Mouse (Mus musculus): ENCODE data around the gene Coro1b. TPM values are rescaled to one million over a fixed set of nuclear protein-coding genes. Genes with fewer than 3 reads are reported as not detected.
A peak's percentile ranks its signal among the peaks of the same experiment; 100 is the strongest.

Gene Coro1b
- polyA plus RNA-seq, 1 experiment from 2014 or later: 150 TPM

DNA sequence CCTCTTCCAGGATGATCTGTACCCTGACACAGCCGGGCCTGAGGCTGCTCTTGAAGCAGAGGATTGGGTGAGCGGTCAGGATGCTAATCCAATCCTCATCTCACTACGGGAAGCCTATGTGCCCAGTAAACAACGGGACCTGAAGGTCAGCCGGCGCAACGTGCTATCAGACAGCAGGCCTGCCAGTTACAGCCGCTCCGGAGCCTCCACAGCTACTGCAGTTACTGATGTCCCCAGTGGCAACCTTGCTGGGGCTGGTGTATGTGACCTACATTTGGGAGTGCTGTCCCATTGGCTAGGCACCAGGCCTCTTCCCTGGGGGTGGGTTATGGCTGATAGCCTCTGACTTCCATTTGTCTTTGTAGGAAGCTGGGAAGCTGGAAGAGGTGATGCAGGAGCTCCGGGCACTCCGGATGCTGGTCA is 4.8 kb downstream of the Coro1b start, which contains the start of gene Ptprcap:
Gene Ptprcap, plus strand, starts transcription at position 373 of the 423 bp plus-strand sequence.
- Histone ChIP-seq H3K27ac (no peak within 1 kb of the TSS), H3K4me1 (peaks cover 18% of the 10 kb centered on the region), H3K9me3 (no peaks in the 10 kb centered on the region), H3K4me2 (no peak within 1 kb of the TSS), H3K9ac (0 out of 2 replicates have a peak within 1 kb of the TSS, but pooled peaks have one; percentile 21), H3K36me3 (peaks cover 72% of the 10 kb centered on the region), H3K27me3 (no peaks in the 10 kb centered on the region), H3K4me3 (no peak within 1 kb of the TSS)
- WGBS: 81% methylated on average over 11 of the region's 11 CpGs
- no peak for ATAC-seq (ENCODE audit: insufficient number of reproducible peaks, insufficient read depth, low FRiP score, low TSS enrichment, low read depth)

- no peak overlapping the region for H3K4me3 ChIP-seq
- no peak for ATAC-seq (ENCODE audit: insufficient number of reproducible peaks, insufficient read depth, low FRiP score, low TSS enrichment, low read depth)
- 0 out of 2 replicates have a peak overlapping the region, but pooled peaks have one; percentile 11 for H3K27ac ChIP-seq
- peaks cover 9% of the 10 kb centered on the region; the same call in 1 of the 2 replicates for H3K4me1 ChIP-seq
- no peaks in the 10 kb centered on the region for H3K27me3 ChIP-seq
- H3K9ac ChIP-seq: no peak overlapping the region
- WGBS: 78% methylated on average over 13 of the region's 13 CpGs
- peaks cover 83% of the 10 kb centered on the region for H3K36me3 ChIP-seq
- H3K4me2 ChIP-seq: no peak overlapping the region
- H3K9me3 ChIP-seq: no peaks in the 10 kb centered on the region
Observed at GRCm38 (mm10) chr19:4154437-4155222, 6.2 kb downstream of the Coro1b start.

DNA sequence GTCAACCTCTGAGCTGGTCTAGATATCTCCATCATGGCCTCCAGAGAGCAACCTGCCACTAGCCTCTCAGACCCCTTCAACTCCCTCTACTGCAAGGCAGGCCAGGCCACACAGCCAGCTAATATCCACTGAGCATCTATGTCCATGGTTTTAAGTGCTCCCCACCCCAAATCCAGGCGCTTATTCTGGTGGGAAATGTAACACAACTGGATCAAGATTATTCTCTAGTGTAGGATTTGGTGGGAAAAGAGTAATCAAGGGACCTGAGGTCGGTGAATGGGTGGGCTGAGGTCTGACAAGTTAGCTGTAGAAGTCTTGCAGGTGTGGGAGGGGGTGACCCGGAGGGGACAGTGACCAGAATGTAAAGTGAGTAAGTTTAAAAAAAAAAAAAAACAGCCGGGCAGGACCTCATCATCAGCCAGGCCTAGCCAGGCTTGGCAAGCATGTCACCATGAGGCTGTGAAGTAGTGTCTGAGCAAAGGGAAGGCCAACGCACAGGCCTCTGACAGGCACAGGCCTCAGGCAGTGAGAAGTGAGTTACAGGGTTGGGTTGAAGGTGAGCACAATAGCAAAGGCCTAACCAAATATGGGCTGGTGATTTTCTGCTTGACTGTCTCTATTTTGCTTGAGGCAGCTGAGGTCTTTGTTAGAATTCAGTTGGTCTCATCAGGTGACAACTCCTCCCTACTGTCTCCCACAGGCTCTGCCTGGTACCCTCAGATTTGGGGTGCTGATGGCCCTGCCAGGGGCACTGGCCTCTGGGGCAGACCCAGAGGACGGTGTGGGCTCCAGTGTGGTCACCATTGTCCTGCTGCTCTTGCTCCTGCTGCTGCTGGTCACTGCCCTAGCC is 7.0 kb downstream of the Coro1b start:
- no peaks in the 10 kb centered on the region for H3K9me3 ChIP-seq
- no peak overlapping the region for H3K4me2 ChIP-seq
- H3K36me3 ChIP-seq: peaks cover 81% of the 10 kb centered on the region
- ATAC-seq (ENCODE audit: insufficient number of reproducible peaks, insufficient read depth, low FRiP score, low TSS enrichment, low read depth): no peak
- 0 out of 2 replicates have a peak, but pooled peaks cover 4% of the 10 kb centered on the region for H3K4me1 ChIP-seq
- 73% methylated on average over 6 of the region's 6 CpGs for WGBS
- no peak overlapping the region for H3K4me3 ChIP-seq
- no peak overlapping the region for H3K9ac ChIP-seq
- H3K27ac ChIP-seq: 0 out of 2 replicates have a peak overlapping the region, but pooled peaks have one; percentile 11
- H3K27me3 ChIP-seq: no peaks in the 10 kb centered on the region

GRCm38 (mm10) chr19:4156073-4156579 is 7.7 kb downstream of the Coro1b start:
- H3K36me3 ChIP-seq: peaks cover 79% of the 10 kb centered on the region
- no peaks in the 10 kb centered on the region for H3K27me3 ChIP-seq
- H3K9me3 ChIP-seq: no peaks in the 10 kb centered on the region
- no peak overlapping the region for H3K4me2 ChIP-seq
- H3K4me1 ChIP-seq: no peaks in the 10 kb centered on the region
- no peak overlapping the region for H3K4me3 ChIP-seq
- 79% methylated on average over 20 of the region's 20 CpGs for WGBS
- no peak overlapping the region for H3K27ac ChIP-seq
- H3K9ac ChIP-seq: no peak overlapping the region
- ATAC-seq (ENCODE audit: insufficient number of reproducible peaks, insufficient read depth, low FRiP score, low TSS enrichment, low read depth): no peak

GRCm38 (mm10) chr19:4156771-4157170 is 8.4 kb downstream of the Coro1b start:
- no peaks in the 10 kb centered on the region for H3K4me1 ChIP-seq
- no peak overlapping the region for H3K27ac ChIP-seq
- no peaks in the 10 kb centered on the region for H3K9me3 ChIP-seq
- H3K4me2 ChIP-seq: no peak overlapping the region
- ATAC-seq (ENCODE audit: insufficient number of reproducible peaks, insufficient read depth, low FRiP score, low TSS enrichment, low read depth): no peak
- no peak overlapping the region for H3K9ac ChIP-seq
- H3K4me3 ChIP-seq: no peak overlapping the region
- H3K27me3 ChIP-seq: no peaks in the 10 kb centered on the region
- WGBS: 95% methylated on average over 12 of the region's 12 CpGs
- peaks cover 80% of the 10 kb centered on the region for H3K36me3 ChIP-seq

DNA sequence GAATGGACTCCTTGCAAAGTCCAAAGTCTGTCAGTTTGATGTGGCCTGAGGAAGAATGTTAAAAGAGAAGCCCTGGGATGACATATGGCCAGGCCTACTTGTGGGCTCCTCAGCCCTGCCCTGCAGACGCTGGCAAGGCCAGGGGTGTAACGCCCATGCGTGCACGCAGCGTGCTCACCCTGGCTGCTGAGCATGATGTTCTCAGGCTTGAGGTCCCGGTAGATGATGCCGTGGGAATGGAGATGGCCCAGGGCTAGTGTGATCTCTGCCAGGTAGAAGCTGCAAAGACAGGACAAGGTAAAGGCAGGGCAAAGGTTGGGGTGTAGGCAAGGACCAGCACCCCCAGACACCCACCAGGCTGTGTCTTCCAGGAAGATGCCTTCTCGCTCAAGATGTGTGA is 10.6 kb downstream of the Coro1b start:
- WGBS: 95% methylated on average over 8 of the region's 8 CpGs
- H3K4me2 ChIP-seq: no peak overlapping the region
- H3K36me3 ChIP-seq: peaks cover 57% of the 10 kb centered on the region
- no peak overlapping the region for H3K9ac ChIP-seq
- H3K27me3 ChIP-seq: no peaks in the 10 kb centered on the region
- no peak overlapping the region for H3K4me3 ChIP-seq
- H3K27ac ChIP-seq: no peak overlapping the region
- ATAC-seq (ENCODE audit: insufficient number of reproducible peaks, insufficient read depth, low FRiP score, low TSS enrichment, low read depth): no peak
- H3K9me3 ChIP-seq: no peaks in the 10 kb centered on the region
- H3K4me1 ChIP-seq: peaks cover 14% of the 10 kb centered on the region

DNA sequence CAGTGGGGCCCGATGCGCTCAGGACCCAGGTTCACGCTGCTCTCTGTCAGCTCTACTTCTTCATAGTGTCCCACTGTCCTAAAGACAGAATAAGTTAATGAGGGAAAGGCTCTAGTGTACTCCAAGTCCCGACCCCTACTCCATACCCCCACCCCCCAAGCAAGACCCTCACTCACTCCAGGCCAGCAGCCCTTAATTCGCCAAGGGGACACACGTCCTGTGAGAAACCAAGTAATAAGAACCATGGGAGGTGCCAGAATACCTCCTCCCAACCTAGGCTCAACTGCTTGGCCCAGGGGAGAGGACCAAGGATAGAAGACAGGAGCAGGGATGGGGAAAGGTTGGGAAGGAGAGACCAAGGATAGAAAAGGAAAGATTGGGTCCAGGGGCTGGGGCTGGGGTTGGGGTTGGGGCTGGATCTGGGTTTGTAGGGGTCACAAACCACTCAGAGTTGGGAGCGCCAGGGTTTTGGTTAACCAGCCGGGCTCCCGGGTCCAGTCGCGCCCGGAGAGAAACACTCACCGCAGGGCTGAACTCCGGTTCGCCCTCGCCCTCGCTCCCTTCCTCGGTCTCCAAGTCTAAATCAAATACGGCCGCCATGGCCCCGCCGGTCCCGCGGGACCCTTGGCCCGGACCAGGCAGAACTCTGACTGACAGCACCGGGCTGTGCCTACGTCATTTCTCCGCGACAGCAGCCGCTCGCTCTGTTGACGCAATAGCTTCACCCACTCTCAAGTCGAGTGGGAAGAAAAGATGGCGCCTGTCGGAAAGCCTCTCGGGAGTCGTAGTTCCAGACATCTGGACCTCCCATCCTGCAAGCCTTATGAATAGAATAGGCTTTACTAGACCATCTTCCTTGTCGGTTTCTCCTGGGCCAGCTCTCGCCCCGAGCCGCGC is 14.5 kb downstream of the Coro1b start, which contains the start of gene Rps6kb2:
Gene Rps6kb2, minus strand, starts transcription at position 709 of the 897 bp plus-strand sequence.
- Histone ChIP-seq H3K4me1 (peaks cover 14% of the 10 kb centered on the region), H3K4me2 (peak within 1 kb of the TSS; percentile 86), H3K4me3 (peak within 1 kb of the TSS; percentile 69), H3K27me3 (no peaks in the 10 kb centered on the region), H3K27ac (peak within 1 kb of the TSS; percentile 81), H3K9me3 (no peaks in the 10 kb centered on the region), H3K9ac (peak within 1 kb of the TSS; percentile 84), H3K36me3 (peaks cover 34% of the 10 kb centered on the region)
- ATAC-seq (ENCODE audit: insufficient number of reproducible peaks, insufficient read depth, low FRiP score, low TSS enrichment, low read depth): peak; percentile 71
- WGBS: 6% methylated on average over 42 of the region's 42 CpGs

DNA sequence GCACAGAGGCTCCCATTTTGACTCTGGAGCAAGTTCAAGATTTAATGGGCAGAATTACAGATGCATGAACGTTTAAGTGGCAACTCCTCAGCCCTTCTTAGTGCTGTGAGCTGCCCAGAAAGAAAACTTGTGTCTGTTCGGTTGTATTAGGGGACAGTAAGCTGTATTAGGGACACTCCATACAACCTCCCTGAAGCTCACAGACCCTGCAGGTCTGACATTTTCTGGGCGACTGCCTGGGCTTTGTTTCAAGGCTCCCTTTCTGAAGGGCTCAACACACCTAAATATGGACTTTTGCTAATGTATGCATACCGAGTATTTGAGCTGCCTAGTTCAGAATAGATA is 15.1 kb downstream of the Coro1b start:
- Histone ChIP-seq H3K27ac (peak overlapping the region; percentile 81), H3K36me3 (peaks cover 28% of the 10 kb centered on the region), H3K4me1 (peaks cover 14% of the 10 kb centered on the region), H3K9ac (peak overlapping the region; percentile 84), H3K4me2 (peak overlapping the region; percentile 86), H3K4me3 (peak overlapping the region; percentile 69), H3K9me3 (no peaks in the 10 kb centered on the region), H3K27me3 (no peaks in the 10 kb centered on the region)
- no peak for ATAC-seq (ENCODE audit: insufficient number of reproducible peaks, insufficient read depth, low FRiP score, low TSS enrichment, low read depth)
- 32% methylated on average over 4 of the region's 4 CpGs for WGBS

DNA sequence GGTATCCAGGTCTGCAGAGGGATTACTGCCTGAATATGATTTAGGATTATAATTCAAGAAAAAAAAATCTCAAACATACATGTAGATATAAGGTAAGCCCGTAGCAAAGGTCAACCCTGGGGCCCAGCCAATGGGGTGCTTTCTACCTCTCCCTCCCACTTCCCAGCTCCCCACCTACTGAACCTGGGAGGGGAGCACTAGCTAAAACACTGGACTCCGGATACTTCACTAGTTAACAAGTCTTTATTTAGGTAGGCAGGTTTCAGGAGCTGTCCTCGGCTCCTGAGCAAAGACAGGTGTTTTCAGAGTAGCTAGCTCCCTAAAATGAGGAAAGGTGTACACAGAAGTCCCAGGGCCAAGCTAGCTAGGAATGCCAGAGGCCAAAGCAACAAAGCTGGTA is 15.7 kb downstream of the Coro1b start:
- H3K9ac ChIP-seq: no peak overlapping the region
- no peak for ATAC-seq (ENCODE audit: insufficient number of reproducible peaks, insufficient read depth, low FRiP score, low TSS enrichment, low read depth)
- H3K4me2 ChIP-seq: no peak overlapping the region
- WGBS: 78% methylated on average over 3 of the region's 3 CpGs
- H3K4me3 ChIP-seq: no peak overlapping the region
- H3K27ac ChIP-seq: no peak overlapping the region
- H3K27me3 ChIP-seq: no peaks in the 10 kb centered on the region
- H3K36me3 ChIP-seq: peaks cover 22% of the 10 kb centered on the region
- H3K4me1 ChIP-seq: peaks cover 14% of the 10 kb centered on the region
- no peaks in the 10 kb centered on the region for H3K9me3 ChIP-seq

DNA sequence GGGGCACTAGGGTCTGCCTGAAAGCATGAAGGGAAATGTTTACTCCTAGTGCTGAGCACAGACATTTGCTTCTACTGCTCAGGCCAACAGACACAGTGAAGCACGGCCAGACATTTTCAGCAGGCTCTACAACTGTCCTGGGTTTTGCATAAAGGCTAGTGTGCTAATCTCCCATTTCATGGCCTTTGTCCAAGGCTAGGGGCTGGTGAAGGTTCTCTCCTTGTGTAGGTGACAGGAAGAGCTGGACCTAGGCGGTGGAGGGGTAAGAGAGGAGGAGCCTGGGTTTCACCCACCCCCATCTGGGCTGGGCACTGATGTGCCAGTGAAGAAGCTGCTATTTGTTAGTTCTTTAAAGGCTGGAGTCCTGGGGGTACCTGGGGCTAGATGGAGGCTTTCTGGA is 16.3 kb downstream of the Coro1b start:
- no peak for ATAC-seq (ENCODE audit: insufficient number of reproducible peaks, insufficient read depth, low FRiP score, low TSS enrichment, low read depth)
- Histone ChIP-seq H3K4me3 (no peak overlapping the region; the same call in 1 of the 2 replicates), H3K27me3 (no peaks in the 10 kb centered on the region), H3K9ac (0 out of 2 replicates have a peak overlapping the region, but pooled peaks have one; percentile 36), H3K4me1 (peaks cover 15% of the 10 kb centered on the region), H3K9me3 (no peaks in the 10 kb centered on the region), H3K4me2 (no peak overlapping the region), H3K36me3 (peaks cover 15% of the 10 kb centered on the region), H3K27ac (no peak overlapping the region)
- 68% methylated on average over 2 of the region's 2 CpGs for WGBS
